Mouse (Mus musculus): ENCODE data around the gene Kcnh2. TPM values are rescaled to one million over a fixed set of nuclear protein-coding genes. Genes with fewer than 3 reads are reported as not detected.

The Kcnh2 gene
- polyA plus RNA-seq, 1 experiment from 2014 or later = 5.0 TPM

GRCm38 (mm10) chr5:24392724-24393123 is 41.3 kb upstream of the Kcnh2 start:
- TF ChIP-seq CTCF (IDR thresholded peaks at IDR 0.05) (no peak), EP300 (IDR thresholded peaks at IDR 0.05) (no peak; the same call in 1 of the 2 replicates)
- no peak overlapping the region for H3K4me2 ChIP-seq (replicated peaks; ENCODE audit: low read depth, low read length)
- ATAC-seq = no peak
- H3K9me3 ChIP-seq (ENCODE audit: low read length) = no peaks in the 10 kb centered on the region
- 52% methylated on average over 7 of the region's 7 CpGs for WGBS
- DNase-seq (ENCODE audit: low spot score) = no peak
- H3K4me3 ChIP-seq (ENCODE audit: low read depth, low read length) = no peak overlapping the region
- H3K4me1 ChIP-seq (ENCODE audit: insufficient read depth, low read depth, low read length) = peaks cover 12% of the 10 kb centered on the region
- H3K36me3 ChIP-seq (ENCODE audit: insufficient read depth, low read length) = no peaks in the 10 kb centered on the region
- no peak overlapping the region for H3K27ac ChIP-seq (ENCODE audit: low read length)
- H3K9ac ChIP-seq (replicated peaks; ENCODE audit: low read depth) = no peak overlapping the region
- 0 out of 2 replicates have a peak, but pooled peaks cover under 1% of the 10 kb centered on the region for H3K27me3 ChIP-seq (replicated peaks; ENCODE audit: insufficient read depth, low read length)

- Histone ChIP-seq H3K27ac (ENCODE audit: low read length) (no peak within 1 kb of the TSS), H3K36me3 (ENCODE audit: insufficient read depth, low read length) (no peaks in the 10 kb centered on the region), H3K9ac (replicated peaks; ENCODE audit: low read depth) (no peak within 1 kb of the TSS), H3K9me3 (ENCODE audit: low read length) (no peaks in the 10 kb centered on the region), H3K4me2 (replicated peaks; ENCODE audit: low read depth, low read length) (no peak within 1 kb of the TSS), H3K27me3 (replicated peaks; ENCODE audit: insufficient read depth, low read length) (peaks cover 7% of the 10 kb centered on the region; the same call in 1 of the 2 replicates), H3K4me3 (ENCODE audit: low read depth, low read length) (no peak within 1 kb of the TSS), H3K4me1 (ENCODE audit: insufficient read depth, low read depth, low read length) (peaks cover 16% of the 10 kb centered on the region)
- 83% methylated on average over 2 of the region's 7 CpGs for WGBS
- ATAC-seq (no peak), DNase-seq (ENCODE audit: low spot score) (no peak)
- TF ChIP-seq EP300 (IDR thresholded peaks at IDR 0.05) = no peak
- TF ChIP-seq CTCF (IDR thresholded peaks at IDR 0.05) = no peak
Observed at GRCm38 (mm10) chr5:24391864-24392263, 40.5 kb upstream of the Kcnh2 start, which contains the start of gene Atg9b. Gene Atg9b (minus strand): TSS chr5:24392143.

DNA sequence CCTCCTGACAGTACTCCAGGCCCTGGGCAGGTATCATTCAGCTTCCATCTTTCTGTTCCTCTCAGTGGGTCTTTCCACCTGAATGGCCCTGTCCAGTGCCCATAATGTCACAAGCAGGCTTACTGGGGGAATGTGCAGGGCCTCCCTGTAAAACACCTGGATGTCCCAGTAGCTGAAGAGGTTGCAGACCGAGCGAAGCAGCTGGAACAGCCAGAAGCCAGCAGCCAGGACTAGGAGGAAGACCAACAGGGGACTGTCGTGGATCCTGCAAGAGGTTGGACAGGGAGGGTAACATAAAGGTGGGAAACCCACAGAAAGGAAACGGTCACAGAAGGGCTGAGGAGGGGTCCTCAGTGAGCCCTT is 38.2 kb upstream of the Kcnh2 start:
- DNase-seq (ENCODE audit: low spot score) (no peak), ATAC-seq (no peak)
- H3K9me3 ChIP-seq (ENCODE audit: low read length) = no peaks in the 10 kb centered on the region
- peaks cover 7% of the 10 kb centered on the region; the same call in 1 of the 2 replicates for H3K27me3 ChIP-seq (replicated peaks; ENCODE audit: insufficient read depth, low read length)
- H3K4me1 ChIP-seq (ENCODE audit: insufficient read depth, low read depth, low read length) = peaks cover 16% of the 10 kb centered on the region
- no peak overlapping the region for H3K27ac ChIP-seq (ENCODE audit: low read length)
- H3K4me3 ChIP-seq (ENCODE audit: low read depth, low read length) = no peak overlapping the region
- no peaks in the 10 kb centered on the region for H3K36me3 ChIP-seq (ENCODE audit: insufficient read depth, low read length)
- TF ChIP-seq CTCF (IDR thresholded peaks at IDR 0.05) (no peak), EP300 (IDR thresholded peaks at IDR 0.05) (no peak)
- 68% methylated on average over 4 of the region's 4 CpGs for WGBS
- H3K9ac ChIP-seq (replicated peaks; ENCODE audit: low read depth) = no peak overlapping the region
- H3K4me2 ChIP-seq (replicated peaks; ENCODE audit: low read depth, low read length) = no peak overlapping the region

DNA sequence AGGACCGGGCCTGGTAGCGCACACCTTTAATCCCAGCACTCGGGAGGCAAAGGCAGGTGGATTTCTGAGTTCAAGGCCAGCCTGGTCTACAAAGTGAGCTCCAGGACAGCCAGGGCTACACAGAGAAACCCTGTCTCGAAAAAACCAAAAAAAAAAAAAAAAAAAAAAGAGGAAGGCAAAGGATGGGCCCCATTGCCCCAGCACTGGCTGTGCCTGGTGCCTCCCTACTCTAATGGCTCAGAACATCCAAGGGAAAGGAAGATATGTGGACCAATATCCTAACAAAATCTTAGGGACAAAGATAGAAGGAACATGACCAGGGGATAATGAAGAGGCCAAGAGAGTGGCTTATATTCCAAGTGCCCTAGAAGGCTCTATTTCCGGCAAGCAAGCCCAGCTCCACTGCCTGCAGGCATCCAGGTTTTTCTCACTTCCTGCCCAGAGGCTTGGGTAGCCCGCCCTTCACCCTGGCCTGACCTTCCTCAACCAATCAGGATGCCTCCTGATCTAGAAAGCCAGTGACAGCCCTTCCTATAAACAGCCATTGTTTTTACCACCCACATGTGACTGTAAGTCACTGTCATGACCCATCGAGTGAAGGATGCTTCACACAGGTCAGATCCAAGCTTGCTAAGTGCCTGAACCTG is 37.7 kb upstream of the Kcnh2 start:
- Histone ChIP-seq H3K9ac (replicated peaks; ENCODE audit: low read depth) (no peak overlapping the region), H3K4me3 (ENCODE audit: low read depth, low read length) (no peak overlapping the region), H3K27ac (ENCODE audit: low read length) (no peak overlapping the region), H3K36me3 (ENCODE audit: insufficient read depth, low read length) (no peaks in the 10 kb centered on the region), H3K9me3 (ENCODE audit: low read length) (no peaks in the 10 kb centered on the region), H3K4me1 (ENCODE audit: insufficient read depth, low read depth, low read length) (peaks cover 17% of the 10 kb centered on the region), H3K27me3 (replicated peaks; ENCODE audit: insufficient read depth, low read length) (peaks cover 7% of the 10 kb centered on the region; the same call in 1 of the 2 replicates), H3K4me2 (replicated peaks; ENCODE audit: low read depth, low read length) (no peak overlapping the region)
- WGBS = 59% methylated on average over 6 of the region's 7 CpGs
- peak; percentile 72 for DNase-seq (ENCODE audit: low spot score)
- peak; percentile 33 for ATAC-seq
- TF ChIP-seq EP300 (IDR thresholded peaks at IDR 0.05) = no peak
- no peak for TF ChIP-seq CTCF (IDR thresholded peaks at IDR 0.05)

DNA sequence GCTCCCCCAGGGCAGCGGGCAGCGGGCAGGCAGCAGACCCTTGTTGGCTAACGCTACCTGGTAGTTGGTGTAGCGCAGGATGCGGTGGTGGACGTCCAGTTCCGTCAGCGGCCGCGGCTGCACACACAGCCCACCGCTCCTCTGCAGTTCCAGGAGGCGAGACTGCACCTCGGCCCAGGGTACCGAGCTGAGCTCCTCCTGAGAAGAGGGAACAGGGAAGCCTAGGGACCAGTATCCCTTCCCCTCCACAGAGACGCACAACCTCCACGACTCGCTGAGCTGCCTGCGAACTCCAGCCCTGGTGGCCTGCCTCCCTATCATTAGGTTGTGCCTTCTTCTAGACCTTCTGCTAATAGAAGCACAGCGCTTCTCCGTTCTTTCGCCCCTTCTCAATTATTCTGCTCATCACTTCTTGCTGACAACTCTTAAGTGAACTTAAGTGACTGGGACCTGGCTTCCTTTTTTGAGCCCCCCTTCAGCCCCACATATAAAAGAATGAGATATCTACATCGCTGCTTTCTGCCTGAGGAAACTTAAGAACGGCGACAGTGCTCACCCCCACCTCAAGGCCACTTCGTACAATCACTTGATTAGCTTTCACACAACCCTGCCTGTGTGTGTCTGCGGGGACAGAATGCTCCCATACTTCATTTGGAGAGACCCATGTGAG is 37.0 kb upstream of the Kcnh2 start:
- H3K4me1 ChIP-seq (ENCODE audit: insufficient read depth, low read depth, low read length) = peaks cover 19% of the 10 kb centered on the region
- H3K27me3 ChIP-seq (replicated peaks; ENCODE audit: insufficient read depth, low read length) = peaks cover 7% of the 10 kb centered on the region; the same call in 1 of the 2 replicates
- no peaks in the 10 kb centered on the region for H3K9me3 ChIP-seq (ENCODE audit: low read length)
- 31% methylated on average over 23 of the region's 26 CpGs for WGBS
- H3K27ac ChIP-seq (ENCODE audit: low read length) = no peak overlapping the region
- H3K4me3 ChIP-seq (ENCODE audit: low read depth, low read length) = peak overlapping the region; percentile 33
- DNase-seq (ENCODE audit: low spot score) = no peak
- no peak for ATAC-seq
- H3K36me3 ChIP-seq (ENCODE audit: insufficient read depth, low read length) = no peaks in the 10 kb centered on the region
- H3K4me2 ChIP-seq (replicated peaks; ENCODE audit: low read depth, low read length) = peak overlapping the region; percentile 74
- peak overlapping the region; percentile 20 for H3K9ac ChIP-seq (replicated peaks; ENCODE audit: low read depth)
- TF ChIP-seq EP300 (IDR thresholded peaks at IDR 0.05) = no peak

GRCm38 (mm10) chr5:24387264-24388241 is 36.1 kb upstream of the Kcnh2 start:
- TF ChIP-seq CTCF (IDR thresholded peaks at IDR 0.05) (peak; percentile 51), EP300 (IDR thresholded peaks at IDR 0.05) (no peak)
- Histone ChIP-seq H3K4me1 (ENCODE audit: insufficient read depth, low read depth, low read length) (peaks cover 19% of the 10 kb centered on the region), H3K9ac (replicated peaks; ENCODE audit: low read depth) (peak overlapping the region; percentile 20), H3K4me2 (replicated peaks; ENCODE audit: low read depth, low read length) (peak overlapping the region; percentile 74), H3K27me3 (replicated peaks; ENCODE audit: insufficient read depth, low read length) (peaks cover 7% of the 10 kb centered on the region; the same call in 1 of the 2 replicates), H3K36me3 (ENCODE audit: insufficient read depth, low read length) (no peaks in the 10 kb centered on the region), H3K4me3 (ENCODE audit: low read depth, low read length) (peak overlapping the region; percentile 33), H3K27ac (ENCODE audit: low read length) (no peak overlapping the region), H3K9me3 (ENCODE audit: low read length) (no peaks in the 10 kb centered on the region)
- WGBS = 1% methylated on average over 69 of the region's 73 CpGs
- DNase-seq (ENCODE audit: low spot score) (peak; percentile 66), ATAC-seq (peak; percentile 26)

All from lung, postnatal 0 days (tissue).